Mouse (Mus musculus) CH12.LX (cell line): ENCODE results near the gene Slc17a4.

Experiments used
- NELFE ChIP-seq: IDR thresholded peaks from 2 replicates; pipeline ENCODE4 v1.6.1; 2011; ENCODE audit warnings: low read depth, low read length, improper control_type of control experiment
- POLR2A ChIP-seq: IDR thresholded peaks from 2 replicates; pipeline ENCODE4 v1.6.1; 2011; ENCODE audit warnings: low read depth, mild to moderate bottlenecking, improper control_type of control experiment, low read length

DNA sequence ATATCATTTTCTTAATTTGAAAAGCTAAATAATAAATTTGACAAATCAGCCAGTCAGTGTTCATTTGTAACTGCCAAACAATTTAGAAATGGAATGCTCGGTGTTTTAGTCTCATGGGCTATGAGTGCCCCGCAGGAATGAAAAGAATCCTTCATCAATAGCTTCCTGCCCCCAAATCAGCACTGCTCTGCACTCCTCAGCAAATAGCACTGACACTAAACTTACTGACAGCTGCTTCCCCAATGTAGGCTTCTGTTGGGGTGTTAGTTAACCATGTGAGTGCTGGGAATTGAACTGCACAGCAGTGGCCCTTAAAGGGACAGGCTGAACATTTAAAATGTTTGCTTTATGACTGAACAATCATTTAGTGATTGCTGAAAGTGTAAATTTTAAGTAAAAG is 45.0 kb upstream of the Slc17a4 start:
- TF ChIP-seq NELFE = no peak
- no peak for TF ChIP-seq POLR2A
